Mouse (Mus musculus) intestine, embryonic 15.5 days (tissue): ENCODE results near the gene Pfkfb3. TPM values are rescaled to one million over a fixed set of nuclear protein-coding genes. Genes with fewer than 3 reads are reported as not detected.

ENCODE experiments used
- ATAC-seq: fragments of 200-750 bp; cut with Nextera tagmentation; 2 replicates; pipeline ENCODE4 v1.8.0; 2017; ENCODE audit warnings: moderate TSS enrichment, moderate library complexity
- H3K27ac ChIP-seq: fragments of 300-500 bp; sonication (generic); 2 replicates; pipeline ENCODE4 v1.5.1; 2015; ENCODE audit warnings: mild to moderate bottlenecking, inconsistent platforms
- H3K27me3 ChIP-seq: fragments of 300-500 bp; sonication (generic); replicated peaks from 2 replicates; pipeline ENCODE4 v1.6.1; 2015; ENCODE audit warnings: inconsistent platforms
- H3K36me3 ChIP-seq: fragments of 300-500 bp; sonication (generic); 2 replicates; pipeline ENCODE4 v1.6.1; 2015; ENCODE audit warnings: inconsistent platforms
- H3K4me1 ChIP-seq: fragments of 300-500 bp; sonication (generic); replicated peaks from 2 replicates; pipeline ENCODE4 v1.6.1; 2015; ENCODE audit warnings: inconsistent platforms
- H3K4me2 ChIP-seq: fragments of 300-500 bp; sonication (generic); replicated peaks from 2 replicates; pipeline ENCODE4 v1.6.1; 2015; ENCODE audit warnings: mild to moderate bottlenecking, inconsistent platforms
- H3K4me3 ChIP-seq: fragments of 300-500 bp; sonication (generic); replicated peaks from 2 replicates; pipeline ENCODE4 v1.5.1; 2015; ENCODE audit warnings: inconsistent platforms
- H3K9ac ChIP-seq: fragments of 300-500 bp; sonication (generic); 2 replicates; pipeline ENCODE4 v1.6.1; 2015; ENCODE audit warnings: inconsistent platforms
- H3K9me3 ChIP-seq: fragments of 300-500 bp; sonication (generic); 2 replicates; pipeline ENCODE4 v1.6.1; 2016; ENCODE audit warnings: inconsistent platforms
- WGBS: fragments of 180-500 bp; shearing (Covaris S2); methylation state at CpG from one replicate; pipeline ENCODE4 v1.1.7; 2015; 5-methylcytosine and 5-hydroxymethylcytosine counted together
- polyA plus RNA-seq: library from polyadenylated mRNA; unstranded; fragments of >200 nt; fragmentation: Nextera tagmentation; extraction: Ambion mirVana; gene quantifications from 2 replicates; pipeline ENCODE4 v1.2.1, GENCODE M21; 2015

Pfkfb3 gene
- polyA plus RNA-seq, 1 experiment from 2014 or later = 18.9 TPM

- H3K36me3 ChIP-seq = no peaks in the 10 kb centered on the region
- H3K27me3 ChIP-seq = no peaks in the 10 kb centered on the region
- no peak for ATAC-seq
- no peak overlapping the region for H3K4me2 ChIP-seq
- no peaks in the 10 kb centered on the region for H3K9me3 ChIP-seq
- no peaks in the 10 kb centered on the region for H3K4me1 ChIP-seq
- H3K27ac ChIP-seq = no peak overlapping the region
- WGBS = 56% methylated on average over 4 of the region's 4 CpGs
- H3K4me3 ChIP-seq = no peak overlapping the region
- H3K9ac ChIP-seq = no peak overlapping the region
These were observed 14.0 kb upstream of the Pfkfb3 start for GRCm38 (mm10) chr2:11567781-11568362.

GRCm38 (mm10) chr2:11566898-11567297 is 13.0 kb upstream of the Pfkfb3 start:
- Histone ChIP-seq H3K4me1 (no peaks in the 10 kb centered on the region), H3K4me3 (no peak overlapping the region), H3K27me3 (no peaks in the 10 kb centered on the region), H3K27ac (no peak overlapping the region), H3K9ac (no peak overlapping the region), H3K36me3 (no peaks in the 10 kb centered on the region), H3K9me3 (no peaks in the 10 kb centered on the region), H3K4me2 (no peak overlapping the region)
- WGBS = 91% methylated on average over 3 of the region's 3 CpGs
- ATAC-seq = no peak

GRCm38 (mm10) chr2:11566241-11566640 is 12.4 kb upstream of the Pfkfb3 start:
- H3K4me2 ChIP-seq = no peak overlapping the region
- no peak for ATAC-seq
- no peak overlapping the region for H3K4me3 ChIP-seq
- no peak overlapping the region for H3K27ac ChIP-seq
- no peaks in the 10 kb centered on the region for H3K36me3 ChIP-seq
- no peaks in the 10 kb centered on the region for H3K4me1 ChIP-seq
- no peaks in the 10 kb centered on the region for H3K9me3 ChIP-seq
- 66% methylated on average over 7 of the region's 7 CpGs for WGBS
- H3K27me3 ChIP-seq = no peaks in the 10 kb centered on the region
- no peak overlapping the region for H3K9ac ChIP-seq

- H3K4me1 ChIP-seq = no peaks in the 10 kb centered on the region
- H3K36me3 ChIP-seq = no peaks in the 10 kb centered on the region
- no peak for ATAC-seq
- no peak overlapping the region for H3K9ac ChIP-seq
- H3K27me3 ChIP-seq = no peaks in the 10 kb centered on the region
- no peak overlapping the region for H3K27ac ChIP-seq
- no peaks in the 10 kb centered on the region for H3K9me3 ChIP-seq
- H3K4me3 ChIP-seq = no peak overlapping the region
- no peak overlapping the region for H3K4me2 ChIP-seq
- 84% methylated on average over 6 of the region's 6 CpGs for WGBS
These were observed 10.9 kb upstream of the Pfkfb3 start for GRCm38 (mm10) chr2:11564768-11565167.

GRCm38 (mm10) chr2:11563256-11563655 is 9.4 kb upstream of the Pfkfb3 start:
- no peak overlapping the region for H3K27ac ChIP-seq
- ATAC-seq = no peak
- H3K9ac ChIP-seq = no peak overlapping the region
- no peaks in the 10 kb centered on the region for H3K4me1 ChIP-seq
- H3K36me3 ChIP-seq = no peaks in the 10 kb centered on the region
- H3K27me3 ChIP-seq = no peaks in the 10 kb centered on the region
- no peak overlapping the region for H3K4me2 ChIP-seq
- H3K9me3 ChIP-seq = no peaks in the 10 kb centered on the region
- no peak overlapping the region for H3K4me3 ChIP-seq
- WGBS = 90% methylated on average over 17 of the region's 17 CpGs

- ATAC-seq = no peak
- 0 out of 2 replicates have a peak, but pooled peaks cover 2% of the 10 kb centered on the region for H3K27me3 ChIP-seq
- 77% methylated on average over 7 of the region's 7 CpGs for WGBS
- no peak overlapping the region for H3K4me2 ChIP-seq
- no peak overlapping the region for H3K27ac ChIP-seq
- H3K36me3 ChIP-seq = no peaks in the 10 kb centered on the region
- no peak overlapping the region for H3K4me3 ChIP-seq
- H3K9ac ChIP-seq = no peak overlapping the region
- H3K9me3 ChIP-seq = no peaks in the 10 kb centered on the region
- no peaks in the 10 kb centered on the region for H3K4me1 ChIP-seq
These were observed 4.8 kb upstream of the Pfkfb3 start for GRCm38 (mm10) chr2:11558654-11559053.

- Histone ChIP-seq H3K4me3 (no peak overlapping the region), H3K4me2 (no peak overlapping the region), H3K27me3 (0 out of 2 replicates have a peak, but pooled peaks cover 2% of the 10 kb centered on the region), H3K9me3 (no peaks in the 10 kb centered on the region), H3K9ac (no peak overlapping the region), H3K4me1 (peaks cover 9% of the 10 kb centered on the region), H3K27ac (no peak overlapping the region), H3K36me3 (no peaks in the 10 kb centered on the region)
- 53% methylated on average over 3 of the region's 3 CpGs for WGBS
- ATAC-seq = no peak
These were observed 3.4 kb upstream of the Pfkfb3 start for GRCm38 (mm10) chr2:11557244-11557643.

- no peaks in the 10 kb centered on the region for H3K9me3 ChIP-seq
- 0 out of 2 replicates have a peak, but pooled peaks cover 2% of the 10 kb centered on the region for H3K27me3 ChIP-seq
- H3K4me1 ChIP-seq = peaks cover 9% of the 10 kb centered on the region
- H3K4me3 ChIP-seq = no peak overlapping the region
- 62% methylated on average over 6 of the region's 6 CpGs for WGBS
- H3K36me3 ChIP-seq = no peaks in the 10 kb centered on the region
- H3K4me2 ChIP-seq = no peak overlapping the region
- no peak overlapping the region for H3K27ac ChIP-seq
- H3K9ac ChIP-seq = no peak overlapping the region
- no peak for ATAC-seq
These were observed 1.4 kb upstream of the Pfkfb3 start for GRCm38 (mm10) chr2:11555316-11555715.

GRCm38 (mm10) chr2:11552966-11553451 is 868 bp downstream of the Pfkfb3 start:
- Histone ChIP-seq H3K36me3 (no peaks in the 10 kb centered on the region), H3K4me2 (peak overlapping the region; percentile 99), H3K9me3 (no peaks in the 10 kb centered on the region), H3K4me1 (peaks cover 9% of the 10 kb centered on the region), H3K27me3 (0 out of 2 replicates have a peak, but pooled peaks cover 2% of the 10 kb centered on the region), H3K27ac (no peak overlapping the region), H3K4me3 (peak overlapping the region; percentile 60), H3K9ac (peak overlapping the region; percentile 60)
- peak; percentile 48 for ATAC-seq
- WGBS = 6% methylated on average over 15 of the region's 15 CpGs

GRCm38 (mm10) chr2:11552297-11552821 is 1.5 kb downstream of the Pfkfb3 start:
- peak; percentile 24 for ATAC-seq
- H3K36me3 ChIP-seq = no peaks in the 10 kb centered on the region
- H3K9me3 ChIP-seq = no peaks in the 10 kb centered on the region
- H3K27me3 ChIP-seq = 0 out of 2 replicates have a peak, but pooled peaks cover 2% of the 10 kb centered on the region
- H3K4me2 ChIP-seq = peak overlapping the region; percentile 99
- 17% methylated on average over 9 of the region's 9 CpGs for WGBS
- no peak overlapping the region for H3K27ac ChIP-seq
- peaks cover 9% of the 10 kb centered on the region for H3K4me1 ChIP-seq
- 0 out of 2 replicates have a peak overlapping the region, but pooled peaks have one; percentile 6 for H3K9ac ChIP-seq
- peak overlapping the region; percentile 60 for H3K4me3 ChIP-seq

GRCm38 (mm10) chr2:11551726-11552125 is 2.2 kb downstream of the Pfkfb3 start:
- WGBS = 20% methylated on average over 1 of the region's 1 CpGs
- Histone ChIP-seq H3K4me1 (peaks cover 9% of the 10 kb centered on the region), H3K9ac (no peak overlapping the region), H3K27me3 (0 out of 2 replicates have a peak, but pooled peaks cover 2% of the 10 kb centered on the region), H3K36me3 (no peaks in the 10 kb centered on the region), H3K4me3 (no peak overlapping the region), H3K9me3 (no peaks in the 10 kb centered on the region), H3K27ac (no peak overlapping the region), H3K4me2 (no peak overlapping the region)
- no peak for ATAC-seq

- no peaks in the 10 kb centered on the region for H3K9me3 ChIP-seq
- 90% methylated on average over 10 of the region's 10 CpGs for WGBS
- no peak overlapping the region for H3K4me3 ChIP-seq
- no peak overlapping the region for H3K27ac ChIP-seq
- H3K4me1 ChIP-seq = peaks cover 9% of the 10 kb centered on the region
- no peaks in the 10 kb centered on the region for H3K36me3 ChIP-seq
- H3K4me2 ChIP-seq = no peak overlapping the region
- no peaks in the 10 kb centered on the region for H3K27me3 ChIP-seq
- no peak for ATAC-seq
- H3K9ac ChIP-seq = no peak overlapping the region
These were observed 5.4 kb downstream of the Pfkfb3 start for GRCm38 (mm10) chr2:11548508-11548907.

GRCm38 (mm10) chr2:11547609-11548008 is 6.3 kb downstream of the Pfkfb3 start:
- H3K4me2 ChIP-seq = no peak overlapping the region
- H3K36me3 ChIP-seq = no peaks in the 10 kb centered on the region
- no peaks in the 10 kb centered on the region for H3K27me3 ChIP-seq
- no peak for ATAC-seq
- no peak overlapping the region for H3K9ac ChIP-seq
- no peak overlapping the region for H3K4me3 ChIP-seq
- no peak overlapping the region for H3K27ac ChIP-seq
- H3K4me1 ChIP-seq = peaks cover 2% of the 10 kb centered on the region
- 58% methylated on average over 2 of the region's 2 CpGs for WGBS
- no peaks in the 10 kb centered on the region for H3K9me3 ChIP-seq
